Mouse (Mus musculus) neural tube, embryonic 11.5 days (tissue): ENCODE data around the gene Spred1. TPM values are rescaled to one million over a fixed set of nuclear protein-coding genes. Genes with fewer than 3 reads are reported as not detected.

Experiments used
- ATAC-seq: fragments of 200-750 bp; cut with Nextera tagmentation; 2 replicates; pipeline ENCODE4 v1.8.0; 2017; ENCODE audit warnings: moderate number of reproducible peaks, mild to moderate bottlenecking, moderate TSS enrichment, moderate library complexity; ENCODE audit not compliant: insufficient read depth, low FRiP score, low TSS enrichment
- DNase-seq: peaks from one replicate; pipeline ENCODE4 v3.0.0-alpha.2; 2015; ENCODE audit warnings: low spot score
- H3K27ac ChIP-seq: fragments of 300-500 bp; sonication (generic); 2 replicates; pipeline ENCODE4 v1.5.1; 2014; ENCODE audit warnings: low read depth, mild to moderate bottlenecking, low read length
- H3K27me3 ChIP-seq: fragments of 300-500 bp; sonication (generic); 2 replicates; pipeline ENCODE4 v1.6.1; 2014; ENCODE audit warnings: mild to moderate bottlenecking, low read length, mixed read lengths; ENCODE audit not compliant: control insufficient read depth, insufficient read depth
- H3K36me3 ChIP-seq: fragments of 300-500 bp; sonication (generic); 2 replicates; pipeline ENCODE4 v1.6.1; 2014; ENCODE audit warnings: mild to moderate bottlenecking, low read length, moderate library complexity, mixed read lengths; ENCODE audit not compliant: control insufficient read depth, insufficient read depth
- H3K4me1 ChIP-seq: fragments of 300-500 bp; sonication (generic); 2 replicates; pipeline ENCODE4 v1.6.1; 2014; ENCODE audit warnings: low read length, mixed read lengths; ENCODE audit not compliant: control insufficient read depth, insufficient read depth
- H3K4me2 ChIP-seq: fragments of 300-500 bp; sonication (generic); 2 replicates; pipeline ENCODE4 v1.6.1; 2014; ENCODE audit warnings: low read depth, mild to moderate bottlenecking, moderate library complexity
- H3K4me3 ChIP-seq: fragments of 300-500 bp; sonication (generic); 2 replicates; pipeline ENCODE4 v1.5.1; 2014; ENCODE audit warnings: low read depth, low read length
- H3K9ac ChIP-seq: fragments of 300-500 bp; sonication (generic); 2 replicates; pipeline ENCODE4 v1.6.1; 2014; ENCODE audit warnings: mild to moderate bottlenecking, low read length
- H3K9me3 ChIP-seq: fragments of 300-500 bp; sonication (generic); 2 replicates; pipeline ENCODE4 v1.6.1; 2016; ENCODE audit warnings: low read length; ENCODE audit not compliant: control insufficient read depth
- WGBS: fragments of 180-500 bp; shearing (Covaris S2); extraction: QIAGEN DNeasy Blood & Tissue Kit; methylation state at CpG from one replicate; pipeline ENCODE4 v1.1.7; 2014; 5-methylcytosine and 5-hydroxymethylcytosine counted together
- polyA plus RNA-seq: library from polyadenylated mRNA; unstranded; fragments of >200 nt; fragmentation: Nextera tagmentation; extraction: Ambion mirVana; gene quantifications from 2 replicates; pipeline ENCODE4 v1.2.1, GENCODE M21; 2014

The Spred1 gene
- polyA plus RNA-seq, 1 experiment from 2014 or later, result 23.5 TPM

- no peaks in the 10 kb centered on the region for H3K9me3 ChIP-seq
- no peak overlapping the region for H3K4me3 ChIP-seq
- no peaks in the 10 kb centered on the region for H3K36me3 ChIP-seq
- 94% methylated on average over 4 of the region's 4 CpGs for WGBS
- H3K27ac ChIP-seq, result no peak overlapping the region
- ATAC-seq (no peak), DNase-seq (no peak)
- no peak overlapping the region for H3K4me2 ChIP-seq
- H3K9ac ChIP-seq, result no peak overlapping the region
- 0 out of 2 replicates have a peak, but pooled peaks cover 2% of the 10 kb centered on the region for H3K4me1 ChIP-seq
- H3K27me3 ChIP-seq, result no peaks in the 10 kb centered on the region
These were observed 21.9 kb downstream of the Spred1 start for GRCm38 (mm10) chr2:117143106-117143505.

- 0 out of 2 replicates have a peak, but pooled peaks cover 2% of the 10 kb centered on the region for H3K4me1 ChIP-seq
- 91% methylated on average over 2 of the region's 2 CpGs for WGBS
- H3K27me3 ChIP-seq, result no peaks in the 10 kb centered on the region
- H3K9ac ChIP-seq, result no peak overlapping the region
- ATAC-seq (no peak), DNase-seq (no peak)
- no peak overlapping the region for H3K4me2 ChIP-seq
- H3K4me3 ChIP-seq, result no peak overlapping the region
- no peaks in the 10 kb centered on the region for H3K9me3 ChIP-seq
- H3K27ac ChIP-seq, result no peak overlapping the region
- H3K36me3 ChIP-seq, result no peaks in the 10 kb centered on the region
These were observed 24.9 kb downstream of the Spred1 start for GRCm38 (mm10) chr2:117146026-117146425.

- no peaks in the 10 kb centered on the region for H3K36me3 ChIP-seq
- H3K4me2 ChIP-seq, result no peak overlapping the region
- H3K9ac ChIP-seq, result no peak overlapping the region
- no peak overlapping the region for H3K4me3 ChIP-seq
- ATAC-seq, result no peak
- DNase-seq, result no peak
- no peaks in the 10 kb centered on the region for H3K4me1 ChIP-seq
- WGBS, result 89% methylated on average over 3 of the region's 3 CpGs
- H3K27me3 ChIP-seq, result no peaks in the 10 kb centered on the region
- H3K27ac ChIP-seq, result no peak overlapping the region
- H3K9me3 ChIP-seq, result no peaks in the 10 kb centered on the region
These were observed 25.4 kb downstream of the Spred1 start for GRCm38 (mm10) chr2:117146617-117147016.

- H3K4me1 ChIP-seq, result no peaks in the 10 kb centered on the region
- no peaks in the 10 kb centered on the region for H3K36me3 ChIP-seq
- H3K4me3 ChIP-seq, result no peak overlapping the region
- H3K4me2 ChIP-seq, result no peak overlapping the region
- no peaks in the 10 kb centered on the region for H3K27me3 ChIP-seq
- no peaks in the 10 kb centered on the region for H3K9me3 ChIP-seq
- H3K27ac ChIP-seq, result no peak overlapping the region
- H3K9ac ChIP-seq, result no peak overlapping the region
- DNase-seq (no peak), ATAC-seq (no peak)
These were observed 31.0 kb downstream of the Spred1 start for GRCm38 (mm10) chr2:117152161-117152560.

- Histone ChIP-seq H3K27me3 (no peaks in the 10 kb centered on the region), H3K9ac (no peak overlapping the region), H3K4me3 (no peak overlapping the region), H3K36me3 (no peaks in the 10 kb centered on the region), H3K4me2 (no peak overlapping the region), H3K4me1 (no peaks in the 10 kb centered on the region), H3K27ac (no peak overlapping the region), H3K9me3 (no peaks in the 10 kb centered on the region)
- no peak for ATAC-seq
- DNase-seq, result no peak
- WGBS, result 89% methylated on average over 2 of the region's 2 CpGs
These were observed 47.2 kb downstream of the Spred1 start for GRCm38 (mm10) chr2:117168379-117168778.

- no peaks in the 10 kb centered on the region for H3K36me3 ChIP-seq
- H3K27me3 ChIP-seq, result no peaks in the 10 kb centered on the region
- no peak for ATAC-seq
- 78% methylated on average over 3 of the region's 3 CpGs for WGBS
- no peak overlapping the region for H3K4me3 ChIP-seq
- H3K9ac ChIP-seq, result no peak overlapping the region
- no peak overlapping the region for H3K27ac ChIP-seq
- H3K9me3 ChIP-seq, result no peaks in the 10 kb centered on the region
- H3K4me2 ChIP-seq, result no peak overlapping the region
- H3K4me1 ChIP-seq, result no peaks in the 10 kb centered on the region
- DNase-seq, result no peak
These were observed 47.9 kb downstream of the Spred1 start for GRCm38 (mm10) chr2:117169037-117169436.

- ATAC-seq, result no peak
- WGBS, result 92% methylated on average over 4 of the region's 4 CpGs
- Histone ChIP-seq H3K4me1 (no peaks in the 10 kb centered on the region), H3K27me3 (no peaks in the 10 kb centered on the region), H3K27ac (no peak overlapping the region), H3K9ac (no peak overlapping the region), H3K9me3 (no peaks in the 10 kb centered on the region), H3K4me3 (no peak overlapping the region), H3K36me3 (no peaks in the 10 kb centered on the region), H3K4me2 (no peak overlapping the region)
- no peak for DNase-seq
These were observed 51.8 kb downstream of the Spred1 start for GRCm38 (mm10) chr2:117172981-117173380.

- ATAC-seq, result no peak
- no peak for DNase-seq
- WGBS, result 94% methylated on average over 4 of the region's 4 CpGs
- H3K36me3 ChIP-seq, result no peaks in the 10 kb centered on the region
- H3K4me1 ChIP-seq, result no peaks in the 10 kb centered on the region
- H3K4me3 ChIP-seq, result no peak overlapping the region
- H3K9ac ChIP-seq, result no peak overlapping the region
- H3K4me2 ChIP-seq, result no peak overlapping the region
- H3K27me3 ChIP-seq, result no peaks in the 10 kb centered on the region
- H3K27ac ChIP-seq, result no peak overlapping the region
- no peaks in the 10 kb centered on the region for H3K9me3 ChIP-seq
These were observed 54.9 kb downstream of the Spred1 start for GRCm38 (mm10) chr2:117176066-117176465.

GRCm38 (mm10) chr2:117176937-117177336 lies 55.8 kb downstream of the Spred1 start:
- H3K9me3 ChIP-seq, result no peaks in the 10 kb centered on the region
- H3K4me3 ChIP-seq, result no peak overlapping the region
- no peak for DNase-seq
- ATAC-seq, result no peak
- no peaks in the 10 kb centered on the region for H3K4me1 ChIP-seq
- H3K27me3 ChIP-seq, result no peaks in the 10 kb centered on the region
- WGBS, result 78% methylated on average over 4 of the region's 4 CpGs
- H3K9ac ChIP-seq, result no peak overlapping the region
- H3K4me2 ChIP-seq, result no peak overlapping the region
- no peaks in the 10 kb centered on the region for H3K36me3 ChIP-seq
- H3K27ac ChIP-seq, result no peak overlapping the region
